Mouse (Mus musculus) urinary bladder, postnatal 36 days (tissue): ENCODE data around the gene Sh3bp5.
"Not testable (repeated sequence)": the region's sequence is repeated elsewhere in the genome, so short reads cannot be mapped to it uniquely, and the experiment has no call there.

Experiments used
- DNase-seq, 2 experiments: peaks; one replicate each; pipeline ENCODE4 v3.0.0; 2022; ENCODE audit warnings: low spot score in 2 of 2, mixed read lengths in 1 of 2

Gene Sh3bp5

GRCm38 (mm10) chr14:31435930-31436693 lies at the start of gene Sh3bp5:
TSS of gene Sh3bp5 (minus strand) at chr14:31436078.
- peak; percentile 88 to 94 for DNase-seq

GRCm38 (mm10) chr14:31482417-31482816 lies 46.5 kb upstream of the Sh3bp5 start:
- DNase-seq, result no peak

GRCm38 (mm10) chr14:31473297-31473696 lies 37.4 kb upstream of the Sh3bp5 start:
- no peak for DNase-seq

GRCm38 (mm10) chr14:31472451-31473061 lies 36.7 kb upstream of the Sh3bp5 start:
- DNase-seq, result peak; percentile 17 to 29

GRCm38 (mm10) chr14:31469711-31470110 lies 33.8 kb upstream of the Sh3bp5 start:
- no peak for DNase-seq

- no peak for DNase-seq
These were observed 28.3 kb upstream of the Sh3bp5 start for GRCm38 (mm10) chr14:31464176-31464575.

GRCm38 (mm10) chr14:31462886-31463285 lies 27.0 kb upstream of the Sh3bp5 start:
- peak; percentile 12 to 20 for DNase-seq

GRCm38 (mm10) chr14:31462226-31462625 lies 26.3 kb upstream of the Sh3bp5 start:
- DNase-seq, result not testable (repeated sequence)

GRCm38 (mm10) chr14:31458006-31458405 lies 22.1 kb upstream of the Sh3bp5 start:
- peak in 1 of 2 experiments; percentile 39 for DNase-seq

GRCm38 (mm10) chr14:31456064-31456721 lies 20.3 kb upstream of the Sh3bp5 start:
- no peak for DNase-seq

- peak in 1 of 2 experiments; percentile 34 for DNase-seq
These were observed 19.1 kb upstream of the Sh3bp5 start for GRCm38 (mm10) chr14:31454849-31455566.

GRCm38 (mm10) chr14:31453946-31454345 lies 18.1 kb upstream of the Sh3bp5 start:
- not testable (repeated sequence) for DNase-seq

GRCm38 (mm10) chr14:31448994-31449393 lies 13.1 kb upstream of the Sh3bp5 start:
- DNase-seq, result no peak

- DNase-seq, result no peak
These were observed 7.7 kb upstream of the Sh3bp5 start for GRCm38 (mm10) chr14:31443616-31444015.

GRCm38 (mm10) chr14:31440725-31441124 lies 4.8 kb upstream of the Sh3bp5 start:
- DNase-seq, result no peak

GRCm38 (mm10) chr14:31440230-31440629 lies 4.4 kb upstream of the Sh3bp5 start:
- DNase-seq, result no peak

- no peak for DNase-seq
These were observed 3.4 kb upstream of the Sh3bp5 start for GRCm38 (mm10) chr14:31439279-31439678.

- no peak for DNase-seq
These were observed 2.1 kb upstream of the Sh3bp5 start for GRCm38 (mm10) chr14:31437826-31438529.

GRCm38 (mm10) chr14:31435018-31435915 lies 611 bp downstream of the Sh3bp5 start:
- no peak for DNase-seq

GRCm38 (mm10) chr14:31434426-31434825 lies 1.5 kb downstream of the Sh3bp5 start:
- no peak for DNase-seq
